Mouse (Mus musculus): ENCODE results near the gene Ptprz1. TPM values are rescaled to one million over a fixed set of nuclear protein-coding genes. Genes with fewer than 3 reads are reported as not detected.
"Not testable (repeated sequence)": the region's sequence is repeated elsewhere in the genome, so short reads cannot be mapped to it uniquely, and the experiment has no call there.

Gene Ptprz1
- polyA plus RNA-seq, 1 experiment from 2014 or later = 17.9 TPM

- Histone ChIP-seq H3K36me3 (ENCODE audit: control insufficient read depth, insufficient read depth, low read length) (no peaks in the 10 kb centered on the region), H3K4me3 (ENCODE audit: low read depth, low read length) (no peak overlapping the region), H3K4me1 (ENCODE audit: control insufficient read depth, insufficient read depth, low read length) (no peaks in the 10 kb centered on the region), H3K27me3 (ENCODE audit: control insufficient read depth, insufficient read depth, low read length) (no peaks in the 10 kb centered on the region), H3K4me2 (ENCODE audit: low read depth) (no peak overlapping the region), H3K9ac (ENCODE audit: low read length) (no peak overlapping the region), H3K9me3 (ENCODE audit: control insufficient read depth, low read length) (no peaks in the 10 kb centered on the region), H3K27ac (ENCODE audit: low read depth, low read length) (no peak overlapping the region)
- no peak for ATAC-seq (ENCODE audit: insufficient read depth, low FRiP score, low TSS enrichment)
- 93% methylated on average over 5 of the region's 5 CpGs for WGBS
- DNase-seq (ENCODE audit: low spot score) = no peak
Measured at GRCm38 (mm10) chr6:23055734-23056133, 180.4 kb downstream of the Ptprz1 start.

- Histone ChIP-seq H3K36me3 (ENCODE audit: control insufficient read depth, insufficient read depth, low read length) (no peaks in the 10 kb centered on the region), H3K9ac (ENCODE audit: low read length) (no peak overlapping the region), H3K9me3 (ENCODE audit: control insufficient read depth, low read length) (no peaks in the 10 kb centered on the region), H3K4me2 (ENCODE audit: low read depth) (no peak overlapping the region), H3K4me3 (ENCODE audit: low read depth, low read length) (no peak overlapping the region), H3K27ac (ENCODE audit: low read depth, low read length) (no peak overlapping the region), H3K27me3 (ENCODE audit: control insufficient read depth, insufficient read depth, low read length) (no peaks in the 10 kb centered on the region), H3K4me1 (ENCODE audit: control insufficient read depth, insufficient read depth, low read length) (no peaks in the 10 kb centered on the region)
- ATAC-seq (ENCODE audit: insufficient read depth, low FRiP score, low TSS enrichment) (no peak), DNase-seq (ENCODE audit: low spot score) (no peak)
- 61% methylated on average over 2 of the region's 2 CpGs for WGBS
Measured at GRCm38 (mm10) chr6:23076060-23076459, 200.8 kb downstream of the Ptprz1 start.

GRCm38 (mm10) chr6:23078273-23078672, 203.0 kb downstream of the Ptprz1 start:
- ATAC-seq (ENCODE audit: insufficient read depth, low FRiP score, low TSS enrichment) (0 out of 2 replicates have a peak, but pooled peaks have one; percentile 36), DNase-seq (ENCODE audit: low spot score) (no peak)
- H3K4me2 ChIP-seq (ENCODE audit: low read depth) = no peak overlapping the region
- no peak overlapping the region for H3K27ac ChIP-seq (ENCODE audit: low read depth, low read length)
- no peaks in the 10 kb centered on the region for H3K9me3 ChIP-seq (ENCODE audit: control insufficient read depth, low read length)
- no peaks in the 10 kb centered on the region for H3K36me3 ChIP-seq (ENCODE audit: control insufficient read depth, insufficient read depth, low read length)
- H3K27me3 ChIP-seq (ENCODE audit: control insufficient read depth, insufficient read depth, low read length) = no peaks in the 10 kb centered on the region
- H3K4me1 ChIP-seq (ENCODE audit: control insufficient read depth, insufficient read depth, low read length) = no peaks in the 10 kb centered on the region
- H3K9ac ChIP-seq (ENCODE audit: low read length) = no peak overlapping the region
- H3K4me3 ChIP-seq (ENCODE audit: low read depth, low read length) = no peak overlapping the region
- 8% methylated on average over 2 of the region's 2 CpGs for WGBS

- Histone ChIP-seq H3K4me2 (ENCODE audit: low read depth) (no peak overlapping the region), H3K4me3 (ENCODE audit: low read depth, low read length) (no peak overlapping the region), H3K4me1 (ENCODE audit: control insufficient read depth, insufficient read depth, low read length) (no peaks in the 10 kb centered on the region), H3K9ac (ENCODE audit: low read length) (no peak overlapping the region), H3K27me3 (ENCODE audit: control insufficient read depth, insufficient read depth, low read length) (no peaks in the 10 kb centered on the region), H3K36me3 (ENCODE audit: control insufficient read depth, insufficient read depth, low read length) (no peaks in the 10 kb centered on the region), H3K9me3 (ENCODE audit: control insufficient read depth, low read length) (no peaks in the 10 kb centered on the region), H3K27ac (ENCODE audit: low read depth, low read length) (no peak overlapping the region)
- ATAC-seq (ENCODE audit: insufficient read depth, low FRiP score, low TSS enrichment) = no peak
- 67% methylated on average over 3 of the region's 3 CpGs for WGBS
- no peak for DNase-seq (ENCODE audit: low spot score)
Measured at GRCm38 (mm10) chr6:23079991-23080680, 204.8 kb downstream of the Ptprz1 start.

- Histone ChIP-seq H3K4me3 (ENCODE audit: low read depth, low read length) (no peak overlapping the region), H3K9ac (ENCODE audit: low read length) (no peak overlapping the region), H3K27ac (ENCODE audit: low read depth, low read length) (no peak overlapping the region), H3K9me3 (ENCODE audit: control insufficient read depth, low read length) (no peaks in the 10 kb centered on the region), H3K4me1 (ENCODE audit: control insufficient read depth, insufficient read depth, low read length) (no peaks in the 10 kb centered on the region), H3K36me3 (ENCODE audit: control insufficient read depth, insufficient read depth, low read length) (no peaks in the 10 kb centered on the region), H3K27me3 (ENCODE audit: control insufficient read depth, insufficient read depth, low read length) (no peaks in the 10 kb centered on the region), H3K4me2 (ENCODE audit: low read depth) (no peak overlapping the region)
- ATAC-seq (ENCODE audit: insufficient read depth, low FRiP score, low TSS enrichment) (no peak), DNase-seq (ENCODE audit: low spot score) (no peak)
- WGBS = 86% methylated on average over 5 of the region's 5 CpGs
Measured at GRCm38 (mm10) chr6:23084587-23085421, 209.5 kb downstream of the Ptprz1 start.

GRCm38 (mm10) chr6:23089292-23089691, 214.0 kb downstream of the Ptprz1 start:
- not testable (repeated sequence) for H3K9me3 ChIP-seq (ENCODE audit: control insufficient read depth, low read length); H3K27me3 ChIP-seq (ENCODE audit: control insufficient read depth, insufficient read depth, low read length); H3K27ac ChIP-seq (ENCODE audit: low read depth, low read length); DNase-seq (ENCODE audit: low spot score); H3K4me1 ChIP-seq (ENCODE audit: control insufficient read depth, insufficient read depth, low read length); H3K4me2 ChIP-seq (ENCODE audit: low read depth); H3K36me3 ChIP-seq (ENCODE audit: control insufficient read depth, insufficient read depth, low read length); ATAC-seq (ENCODE audit: insufficient read depth, low FRiP score, low TSS enrichment); H3K4me3 ChIP-seq (ENCODE audit: low read depth, low read length); H3K9ac ChIP-seq (ENCODE audit: low read length)
- WGBS = 75% methylated on average over 4 of the region's 4 CpGs

- H3K4me3 ChIP-seq (ENCODE audit: low read depth, low read length); H3K27me3 ChIP-seq (ENCODE audit: control insufficient read depth, insufficient read depth, low read length); H3K27ac ChIP-seq (ENCODE audit: low read depth, low read length); H3K36me3 ChIP-seq (ENCODE audit: control insufficient read depth, insufficient read depth, low read length); ATAC-seq (ENCODE audit: insufficient read depth, low FRiP score, low TSS enrichment); H3K9ac ChIP-seq (ENCODE audit: low read length); H3K4me1 ChIP-seq (ENCODE audit: control insufficient read depth, insufficient read depth, low read length); H3K4me2 ChIP-seq (ENCODE audit: low read depth); H3K9me3 ChIP-seq (ENCODE audit: control insufficient read depth, low read length); DNase-seq (ENCODE audit: low spot score): not testable (repeated sequence)
- 89% methylated on average over 11 of the region's 11 CpGs for WGBS
Measured at GRCm38 (mm10) chr6:23090346-23091055, 215.2 kb downstream of the Ptprz1 start.
